In the genomic region with DNA sequence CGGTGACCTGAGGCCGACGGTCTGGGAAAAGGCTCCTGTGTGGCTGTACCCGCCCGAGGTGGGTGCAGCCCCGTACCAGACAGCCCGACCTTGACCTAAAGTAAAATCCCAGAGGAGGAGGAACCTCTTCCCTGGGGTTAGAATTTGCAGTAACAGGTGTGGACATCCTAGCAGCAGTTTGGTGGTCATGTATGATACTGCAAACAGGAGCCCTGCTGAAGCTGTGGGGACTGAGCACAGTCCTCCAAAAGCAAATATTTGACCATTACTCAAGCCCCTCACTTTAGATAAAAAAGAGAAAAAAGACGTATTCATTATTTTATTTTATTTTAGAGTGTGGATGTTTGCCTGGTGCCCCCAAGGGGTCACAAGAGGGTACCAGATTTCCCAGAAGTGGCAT, we compare ENCODE assay signal across 7 mouse cellular contexts. TPM values are rescaled to one million over a fixed set of nuclear protein-coding genes. Genes with fewer than 3 reads are reported as not detected.
A peak's percentile ranks its signal among the peaks of the same experiment; 100 is the strongest.
DNase-seq lines count a peak whose midpoint lies in the region; ATAC-seq lines count a peak whose summit lies in the region.

No protein-coding gene starts in this region.

- peak overlapping the region; percentile 95 for H3K9ac ChIP-seq in forebrain, embryonic 13.5 days
- H3K9ac ChIP-seq in limb, embryonic 15.5 days: peak overlapping the region; percentile 67
- peak overlapping the region; percentile 88 for H3K9ac ChIP-seq in stomach, embryonic 16.5 days (ENCODE audit: low read length)

- no peaks in the 10 kb centered on the region for H3K27me3 ChIP-seq in megakaryocyte, embryonic 14.5 days (replicated peaks)
- H3K27me3 ChIP-seq in forebrain, embryonic 13.5 days: no peaks in the 10 kb centered on the region
- H3K27me3 ChIP-seq in limb, embryonic 15.5 days: no peaks in the 10 kb centered on the region
- no peaks in the 10 kb centered on the region for H3K27me3 ChIP-seq in stomach, embryonic 16.5 days (ENCODE audit: control insufficient read depth, insufficient read depth, low read length)

- no peak for ATAC-seq in megakaryocyte, adult 5-6 weeks (ENCODE audit: poor library complexity, severe bottlenecking)
- no peak for ATAC-seq in forebrain, embryonic 13.5 days
- ATAC-seq in limb, embryonic 15.5 days (ENCODE audit: insufficient number of reproducible peaks, low FRiP score, low TSS enrichment, low read depth): no peak
- no peak for ATAC-seq in stomach, embryonic 16.5 days (ENCODE audit: insufficient read depth, low FRiP score)

- H3K27ac ChIP-seq in forebrain, embryonic 13.5 days: peak overlapping the region; percentile 70; the same call in 1 of the 2 replicates
- H3K27ac ChIP-seq in limb, embryonic 15.5 days: peak overlapping the region; percentile 80; the same call in 1 of the 2 replicates
- H3K27ac ChIP-seq in stomach, embryonic 16.5 days (ENCODE audit: low read length): peak overlapping the region; percentile 81; the same call in 1 of the 2 replicates

- H3K4me3 ChIP-seq in megakaryocyte, embryonic 14.5 days (replicated peaks): peak overlapping the region; percentile 96
- H3K4me3 ChIP-seq in forebrain, embryonic 13.5 days: peak overlapping the region; percentile 92
- H3K4me3 ChIP-seq in limb, embryonic 15.5 days: peak overlapping the region; percentile 69
- H3K4me3 ChIP-seq in stomach, embryonic 16.5 days (replicated peaks; ENCODE audit: low read length): peak overlapping the region; percentile 83

- H3K36me3 ChIP-seq in megakaryocyte, embryonic 14.5 days (replicated peaks; ENCODE audit: low read length): peaks cover 40% of the 10 kb centered on the region
- H3K36me3 ChIP-seq in forebrain, embryonic 13.5 days (ENCODE audit: poor library complexity, severe bottlenecking): peaks cover 34% of the 10 kb centered on the region
- peaks cover 34% of the 10 kb centered on the region for H3K36me3 ChIP-seq in limb, embryonic 15.5 days
- peaks cover 10% of the 10 kb centered on the region for H3K36me3 ChIP-seq in stomach, embryonic 16.5 days (ENCODE audit: control insufficient read depth, insufficient read depth, low read length)

- peak overlapping the region; percentile 87 for H3K4me2 ChIP-seq in forebrain, embryonic 13.5 days
- H3K4me2 ChIP-seq in limb, embryonic 15.5 days: peak overlapping the region; percentile 85
- H3K4me2 ChIP-seq in stomach, embryonic 16.5 days (ENCODE audit: low read depth, low read length): peak overlapping the region; percentile 95

- no peak for DNase-seq in yolk sac, embryonic 10.5 days (ENCODE audit: low spot score)
- no peak for DNase-seq in adrenal gland, adult 2 months

- H3K9me3 ChIP-seq in megakaryocyte, embryonic 14.5 days: no peaks in the 10 kb centered on the region
- no peaks in the 10 kb centered on the region for H3K9me3 ChIP-seq in forebrain, embryonic 13.5 days (replicated peaks)
- no peaks in the 10 kb centered on the region for H3K9me3 ChIP-seq in limb, embryonic 15.5 days
- no peaks in the 10 kb centered on the region for H3K9me3 ChIP-seq in stomach, embryonic 16.5 days (replicated peaks; ENCODE audit: control insufficient read depth, low read length)

- WGBS in forebrain, embryonic 13.5 days: 5% methylated on average over 8 of the region's 8 CpGs
- WGBS in limb, embryonic 15.5 days: 4% methylated on average over 8 of the region's 8 CpGs
- WGBS in stomach, embryonic 16.5 days: 2% methylated on average over 8 of the region's 8 CpGs

- H3K4me1 ChIP-seq in megakaryocyte, embryonic 14.5 days: peaks cover 64% of the 10 kb centered on the region
- peaks cover 31% of the 10 kb centered on the region for H3K4me1 ChIP-seq in forebrain, embryonic 13.5 days
- peaks cover 44% of the 10 kb centered on the region for H3K4me1 ChIP-seq in limb, embryonic 15.5 days
- peaks cover 28% of the 10 kb centered on the region for H3K4me1 ChIP-seq in stomach, embryonic 16.5 days (ENCODE audit: control insufficient read depth, insufficient read depth, low read length)

RNA-seq across cellular contexts. Expression of a gene that starts 37.7 kb away (rescaled TPM):
- 46.1 and 70.6 TPM in 2 replicates for polyA plus RNA-seq in megakaryocyte, embryonic 14.5 days (2012; ENCODE audit: insufficient read depth, low replicate concordance)
- 24.3 and 29.1 TPM in 2 replicates for total RNA-seq in megakaryocyte, adult 5-6 weeks (2015)
- 32.3 and 41.7 TPM in 2 replicates for total RNA-seq in megakaryocyte, adult 5-6 weeks (2017)
- polyA plus RNA-seq in forebrain, embryonic 13.5 days (2015; fragmentation: Nextera tagmentation; extraction: Ambion mirVana): 60.3 and 62.1 TPM in 2 replicates
- 59.2 and 69.7 TPM in 2 replicates for polyA plus RNA-seq in limb, embryonic 15.5 days (2015; fragmentation: Nextera tagmentation; extraction: Ambion mirVana)
- polyA plus RNA-seq in stomach, embryonic 16.5 days (2015; fragmentation: Nextera tagmentation; extraction: Ambion mirVana): 61.7 and 62.5 TPM in 2 replicates
- 100 to 1,000 TPM; 117 to 175 TPM for total RNA-seq in adrenal gland, adult 2 months (2021)
- 140 and 161 TPM in 2 replicates for polyA plus RNA-seq in adrenal gland, adult 2 months (2012; rRNA removed)
